Mouse (Mus musculus) cerebellum, adult 2 months (tissue): ENCODE results near the gene Prpf38b. TPM values are rescaled to one million over a fixed set of nuclear protein-coding genes. Genes with fewer than 3 reads are reported as not detected.
A peak's percentile ranks its signal among the peaks of the same experiment; 100 is the strongest.
"Not testable (repeated sequence)": the region's sequence is repeated elsewhere in the genome, so short reads cannot be mapped to it uniquely, and the experiment has no call there.

ENCODE experiments used
- DNase-seq, 2 experiments: peaks; one replicate each; pipeline ENCODE4 v3.0.0; 2021
- H3K27ac ChIP-seq: fragments of 200-500 bp; 2 replicates; pipeline ENCODE4 v1.5.1; 2012; ENCODE audit warnings: low read length, control low read depth, inconsistent platforms; ENCODE audit not compliant: insufficient read depth
- H3K27me3 ChIP-seq: fragments of 200-500 bp; 2 replicates; pipeline ENCODE4 v1.6.1; 2012; ENCODE audit warnings: inconsistent platforms, mild to moderate bottlenecking, low read length, moderate library complexity; ENCODE audit not compliant: control insufficient read depth, insufficient read depth
- H3K4me1 ChIP-seq: fragments of 200-500 bp; 2 replicates; pipeline ENCODE4 v1.6.1; 2011; ENCODE audit warnings: low read length; ENCODE audit not compliant: control insufficient read depth, insufficient read depth
- H3K4me3 ChIP-seq: fragments of 200-500 bp; replicated peaks from 2 replicates; pipeline ENCODE3; 2011; ENCODE audit warnings: mild to moderate bottlenecking, low read depth, low read length, control low read depth; ENCODE audit not compliant: insufficient read depth
- CTCF ChIP-seq: fragments of 200-500 bp; IDR thresholded peaks from 2 replicates; pipeline ENCODE4 v1.5.1; 2011; ENCODE audit warnings: low read depth, mild to moderate bottlenecking, control low read depth, low read length, moderate library complexity, borderline replicate concordance; ENCODE audit not compliant: insufficient read depth
- POLR2A ChIP-seq: fragments of 200-500 bp; IDR thresholded peaks from 2 replicates; pipeline ENCODE4 v1.6.1; 2011; ENCODE audit warnings: low read length, control low read depth, borderline replicate concordance; ENCODE audit not compliant: insufficient read depth
- WGBS: fragments of 180-500 bp; shearing (Covaris S2); methylation state at CpG from one replicate; pipeline ENCODE4 v1.1.7; 2018; 5-methylcytosine and 5-hydroxymethylcytosine counted together
- polyA plus RNA-seq: library from polyadenylated mRNA; depleted of rRNA; stranded (reverse); fragments of >200 nt; gene quantifications from 2 replicates; pipeline ENCODE4 v1.2.3, GENCODE M21; 2012

Gene Prpf38b
- polyA plus RNA-seq, 1 experiment, result 119 TPM

DNA sequence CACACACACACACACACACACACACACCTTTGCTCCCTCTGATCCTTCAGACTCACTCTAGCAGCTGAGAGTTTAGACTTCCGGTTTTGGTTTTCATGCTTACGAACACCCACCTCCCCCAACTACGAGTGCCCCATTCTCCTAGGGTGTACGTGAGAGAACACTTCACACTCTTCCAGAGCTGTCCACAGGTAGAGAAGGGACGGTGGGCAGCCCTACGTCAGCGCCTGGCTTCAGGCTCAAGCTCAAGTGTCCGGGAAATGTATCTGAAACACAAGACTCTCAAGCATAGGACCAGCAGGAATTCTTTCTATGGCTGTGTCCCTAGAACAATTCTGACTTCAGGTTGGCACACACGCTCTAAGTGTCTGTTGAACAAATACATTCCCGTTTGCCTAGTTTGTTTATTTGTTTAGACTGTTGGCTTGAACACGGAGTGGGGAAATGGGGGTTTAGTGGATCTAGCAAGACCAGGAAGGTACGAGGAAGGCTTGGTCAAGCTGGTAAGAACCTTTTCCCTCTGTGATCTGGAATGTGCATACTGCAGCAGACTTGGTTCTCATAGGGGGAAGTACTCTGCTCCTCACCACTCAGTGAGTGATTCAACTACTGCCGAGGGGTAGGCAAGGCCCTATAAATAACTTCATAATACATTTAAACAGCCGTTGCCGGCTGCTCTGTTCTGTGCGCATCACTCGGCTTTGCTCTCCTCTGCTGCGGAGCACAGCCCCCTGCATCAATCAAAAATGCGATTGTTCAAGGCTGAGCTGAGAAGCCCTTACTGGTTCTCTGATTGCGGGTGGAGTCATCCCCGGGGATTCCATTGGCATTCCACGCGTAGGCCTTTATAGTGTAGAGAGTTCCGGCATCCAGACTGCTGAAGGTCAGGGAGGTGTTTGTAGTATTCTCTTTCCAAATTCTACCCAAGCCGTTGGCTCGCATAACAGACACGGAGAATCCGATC lies 30.7 kb downstream of the Prpf38b start:
- no peak for TF ChIP-seq POLR2A
- H3K27ac ChIP-seq, result no peak overlapping the region
- WGBS, result 63% methylated on average over 28 of the region's 28 CpGs

DNA sequence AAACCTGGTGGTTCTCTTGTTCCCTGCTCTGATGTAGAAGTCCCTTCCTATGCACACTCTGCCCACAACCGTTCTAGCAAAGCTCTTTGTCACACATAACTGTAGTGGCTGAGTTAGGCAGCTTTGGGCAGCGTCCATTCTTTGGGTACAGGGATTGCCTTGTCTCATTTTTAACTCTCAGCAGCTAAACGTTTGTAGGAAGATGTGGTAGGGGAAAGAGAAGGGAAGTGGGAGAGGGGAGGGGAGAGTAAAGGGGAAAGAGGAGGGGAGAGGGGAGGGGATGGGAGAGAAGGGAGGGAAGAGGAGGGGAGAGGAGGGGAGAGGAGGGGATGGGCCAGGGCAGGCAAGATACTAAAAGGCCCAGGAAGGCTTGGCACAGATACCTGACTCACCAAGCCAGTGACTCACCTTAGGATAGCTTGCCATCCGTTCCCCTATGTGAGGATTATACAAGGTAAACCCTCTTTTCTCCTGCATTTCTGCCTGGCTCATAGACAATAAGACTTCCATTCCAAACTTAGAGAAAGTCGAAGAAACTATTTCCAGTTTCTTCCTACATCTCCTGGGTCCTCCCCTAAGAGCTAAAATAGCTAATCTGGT lies 31.6 kb downstream of the Prpf38b start:
- TF ChIP-seq POLR2A (no peak), CTCF (no peak)
- no peaks in the 10 kb centered on the region for H3K4me1 ChIP-seq
- no peak overlapping the region for H3K27ac ChIP-seq
- no peak for DNase-seq
- H3K4me3 ChIP-seq, result no peak overlapping the region
- no peaks in the 10 kb centered on the region for H3K27me3 ChIP-seq
- whole genome bisulfite sequencing, result 57% methylated on average over 5 of the region's 5 CpGs

More for the DNA sequence above, 30.7 kb downstream of the Prpf38b start:
- no peak overlapping the region for H3K4me3 ChIP-seq
- DNase-seq, result no peak
- H3K4me1 ChIP-seq, result no peaks in the 10 kb centered on the region
- no peaks in the 10 kb centered on the region for H3K27me3 ChIP-seq

DNA sequence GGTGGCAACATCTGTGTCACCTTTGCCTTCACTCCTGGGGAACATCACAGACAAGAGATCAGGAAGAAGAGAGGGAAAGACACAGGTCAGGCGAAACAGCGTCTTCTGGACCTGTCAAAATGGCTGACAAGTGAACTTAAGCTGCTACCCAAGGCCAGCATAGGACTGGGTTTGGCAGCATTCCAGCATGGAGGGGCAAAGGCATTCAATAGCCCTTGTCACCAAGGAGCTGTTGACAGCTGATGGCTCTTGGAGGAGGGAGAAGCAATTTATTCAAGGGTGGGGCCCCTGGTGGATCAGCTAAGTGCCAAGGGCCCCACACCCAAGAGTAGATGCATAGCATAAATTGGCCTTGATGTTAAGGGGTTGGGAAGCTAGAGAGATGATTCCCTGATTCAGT lies 32.4 kb downstream of the Prpf38b start:
- no peak overlapping the region for H3K4me3 ChIP-seq
- TF ChIP-seq POLR2A (no peak), CTCF (no peak)
- no peak for DNase-seq
- H3K27ac ChIP-seq, result no peak overlapping the region
- no peaks in the 10 kb centered on the region for H3K27me3 ChIP-seq
- 54% methylated on average over 2 of the region's 2 CpGs for WGBS
- H3K4me1 ChIP-seq, result no peaks in the 10 kb centered on the region

DNA sequence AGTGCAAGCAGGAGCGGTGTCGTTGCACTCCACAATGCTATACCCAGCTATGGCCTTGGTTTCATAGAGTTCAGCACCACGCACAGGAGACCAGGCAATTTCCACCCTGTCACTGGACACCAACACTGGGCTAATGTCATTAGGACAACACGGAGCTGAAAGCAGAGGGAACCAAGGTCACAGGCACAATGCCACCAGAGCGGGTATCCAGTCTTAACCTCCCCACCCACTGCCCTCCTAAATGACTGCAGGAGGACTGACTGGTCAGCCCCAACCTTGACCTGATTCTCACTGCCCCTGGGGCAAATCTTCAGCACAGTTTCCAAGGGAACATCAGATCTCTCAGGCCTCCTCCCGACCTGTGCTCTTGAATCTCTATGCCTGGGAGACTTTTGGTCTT lies 40.9 kb downstream of the Prpf38b start:
- H3K27ac ChIP-seq, result no peak overlapping the region
- 84% methylated on average over 6 of the region's 6 CpGs for WGBS
- TF ChIP-seq POLR2A (no peak), CTCF (no peak)

DNA sequence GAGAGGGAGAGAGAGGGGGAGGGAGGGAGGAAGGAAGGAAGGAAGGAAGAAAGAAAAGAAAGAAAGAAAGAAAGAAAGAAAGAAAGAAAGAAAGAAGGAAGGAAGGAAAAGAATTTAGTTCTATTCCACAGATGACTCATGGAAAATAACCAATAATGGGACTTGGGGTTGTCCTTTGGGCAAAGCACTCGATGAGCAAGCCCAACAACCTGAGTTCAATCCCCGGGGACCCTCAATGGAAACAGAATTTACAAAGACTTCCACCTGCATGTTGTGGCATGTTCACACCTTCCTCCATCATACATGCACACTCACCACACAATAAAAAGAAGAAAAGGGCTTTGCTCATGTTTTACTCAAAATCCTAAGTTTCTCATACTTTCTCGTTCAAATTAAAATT lies 44.1 kb downstream of the Prpf38b start:
- TF ChIP-seq POLR2A (no peak), CTCF (no peak)
- Histone ChIP-seq H3K4me3 (no peak overlapping the region), H3K27ac (no peak overlapping the region), H3K4me1 (no peaks in the 10 kb centered on the region), H3K27me3 (no peaks in the 10 kb centered on the region)
- DNase-seq, result no peak
- WGBS, result 85% methylated on average over 3 of the region's 3 CpGs

More for the DNA sequence above, 40.9 kb downstream of the Prpf38b start:
- Histone ChIP-seq H3K4me1 (no peaks in the 10 kb centered on the region), H3K4me3 (no peak overlapping the region), H3K27me3 (no peaks in the 10 kb centered on the region)
- peak; percentile 8 to 18 for DNase-seq

DNA sequence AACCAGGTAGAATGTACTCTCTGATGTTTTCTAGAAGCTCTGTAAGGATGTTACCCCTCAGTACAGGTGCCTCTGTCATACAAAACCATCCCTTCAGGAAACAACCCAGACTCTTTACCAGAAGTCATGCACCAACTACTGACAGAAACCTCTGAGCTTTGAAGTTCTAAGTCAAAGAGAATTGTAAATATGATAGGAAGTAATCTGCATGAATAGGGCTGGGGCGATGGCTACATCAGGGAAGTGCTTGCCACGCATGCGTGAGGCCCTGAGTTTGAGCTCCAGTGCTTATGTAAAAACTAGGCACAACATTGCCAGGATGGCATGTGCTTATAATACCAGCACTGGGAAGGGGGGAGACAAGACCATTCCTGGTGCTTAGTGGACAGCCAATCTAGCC lies 45.9 kb downstream of the Prpf38b start:
- no peak overlapping the region for H3K27ac ChIP-seq
- WGBS, result 94% methylated on average over 3 of the region's 3 CpGs
- H3K4me1 ChIP-seq, result no peaks in the 10 kb centered on the region
- no peaks in the 10 kb centered on the region for H3K27me3 ChIP-seq
- TF ChIP-seq POLR2A, result no peak
- no peak for TF ChIP-seq CTCF
- no peak for DNase-seq
- H3K4me3 ChIP-seq, result no peak overlapping the region

DNA sequence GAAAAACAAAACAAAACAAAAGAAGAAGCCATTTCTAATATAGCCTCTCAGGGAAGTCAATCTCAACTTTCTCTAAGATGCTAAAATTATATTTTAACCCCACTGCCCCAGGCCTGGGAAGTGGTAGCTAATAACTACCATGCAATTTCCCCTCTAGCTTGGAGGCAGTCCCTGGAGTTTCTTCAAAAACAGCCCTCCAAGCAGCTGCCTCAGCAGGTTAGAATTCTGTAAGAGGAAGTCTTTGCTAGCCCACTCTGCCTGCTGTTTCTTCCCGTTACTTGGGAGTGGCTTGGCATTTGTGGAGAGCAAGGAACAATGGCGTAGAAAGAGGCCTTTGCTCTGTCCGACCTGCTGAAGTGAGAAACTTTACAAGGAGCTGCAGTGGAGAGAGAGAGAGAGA lies 46.4 kb downstream of the Prpf38b start:
- Histone ChIP-seq H3K4me3 (no peak overlapping the region), H3K27ac (no peak overlapping the region), H3K27me3 (no peaks in the 10 kb centered on the region), H3K4me1 (no peaks in the 10 kb centered on the region)
- 24% methylated on average over 3 of the region's 3 CpGs for WGBS
- DNase-seq, result no peak
- TF ChIP-seq POLR2A, result no peak
- no peak for TF ChIP-seq CTCF

DNA sequence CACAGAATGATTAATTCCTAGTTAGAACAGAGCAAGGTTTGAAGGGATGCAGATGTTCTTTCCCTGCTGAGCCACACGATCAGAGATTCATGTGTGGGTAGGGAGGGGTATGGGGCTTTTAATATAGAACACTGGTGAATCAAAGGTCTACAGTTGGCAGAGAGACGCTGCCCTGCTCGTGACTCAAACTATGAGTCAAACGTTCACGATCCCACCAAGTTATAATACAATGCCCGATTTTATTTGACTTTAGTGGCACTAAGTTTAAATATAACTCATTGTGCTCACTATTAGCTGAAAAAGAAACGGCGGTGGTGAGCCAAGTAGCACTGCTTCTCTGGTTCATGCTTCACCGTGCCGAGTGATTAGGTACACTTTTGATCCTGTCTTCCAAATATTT lies 48.4 kb downstream of the Prpf38b start:
- Histone ChIP-seq H3K4me1 (no peaks in the 10 kb centered on the region), H3K27ac (no peak overlapping the region), H3K4me3 (no peak overlapping the region), H3K27me3 (no peaks in the 10 kb centered on the region)
- DNase-seq, result no peak
- 84% methylated on average over 10 of the region's 10 CpGs for WGBS
- TF ChIP-seq POLR2A (no peak), CTCF (no peak)

DNA sequence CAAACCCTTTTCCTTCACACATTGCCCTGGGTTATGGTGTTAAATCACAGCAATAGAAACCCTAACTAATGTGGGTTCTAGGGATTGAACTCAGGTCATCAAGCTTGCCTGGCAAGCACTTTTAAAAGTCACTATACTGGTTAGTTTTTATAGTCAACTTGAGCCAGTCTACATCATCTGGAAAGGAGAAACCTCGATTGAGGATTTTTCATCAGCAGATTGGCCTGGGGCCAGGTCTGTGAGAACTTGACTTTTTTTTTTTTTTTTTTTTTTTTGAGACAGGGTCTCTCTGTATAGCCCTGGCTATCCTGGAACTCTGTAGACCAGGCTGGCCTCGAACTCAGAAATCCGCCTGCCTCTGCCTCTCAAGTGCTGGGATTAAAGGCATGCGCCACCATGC lies 49.2 kb downstream of the Prpf38b start:
- not testable (repeated sequence) for H3K4me1 ChIP-seq, DNase-seq, H3K27me3 ChIP-seq, H3K27ac ChIP-seq, H3K4me3 ChIP-seq
- 76% methylated on average over 4 of the region's 4 CpGs for WGBS
